Mouse (Mus musculus): ENCODE measurements around the gene Pycr1.

DNA sequence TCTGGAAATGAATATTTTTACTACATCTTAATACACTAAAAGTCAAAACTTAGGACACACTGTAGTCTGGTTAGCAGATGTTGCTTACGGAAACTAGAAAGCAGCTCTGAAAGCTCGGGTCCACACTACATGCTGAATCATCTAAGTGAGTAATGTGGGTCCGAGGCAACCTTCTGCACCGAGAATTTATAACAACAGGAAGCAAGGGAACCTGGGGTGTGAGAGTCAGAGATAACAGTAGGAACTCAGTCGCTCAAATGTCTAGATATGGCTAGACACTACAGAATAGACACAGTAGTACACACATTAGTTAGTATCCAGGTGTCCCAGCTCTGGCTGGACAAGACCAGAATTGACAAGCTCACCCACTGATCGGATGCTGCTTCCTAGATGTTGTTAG, 55.0 kb downstream of the Pycr1 start:
- TF ChIP-seq CTCF (IDR thresholded peaks at IDR 0.05; ENCODE audit: low read depth) (no peak), EP300 (IDR thresholded peaks at IDR 0.05; ENCODE audit: low read depth) (no peak)
